Mouse (Mus musculus) E14TG2a.4 (cell line): ENCODE measurements around the gene Wnt5b.

Experiments
- CTCF ChIP-seq: conservative IDR thresholded peaks from 2 replicates; pipeline ENCODE4 v1.5.1; 2014; ENCODE audit warnings: low read length
- NANOG ChIP-seq: IDR thresholded peaks from 2 replicates; pipeline ENCODE4 v1.6.1; 2014; ENCODE audit warnings: borderline replicate concordance, low read length, mixed read lengths
- POU5F1 ChIP-seq: IDR thresholded peaks from 2 replicates; pipeline ENCODE4 v1.6.1; 2014; ENCODE audit warnings: low read length, borderline replicate concordance

DNA sequence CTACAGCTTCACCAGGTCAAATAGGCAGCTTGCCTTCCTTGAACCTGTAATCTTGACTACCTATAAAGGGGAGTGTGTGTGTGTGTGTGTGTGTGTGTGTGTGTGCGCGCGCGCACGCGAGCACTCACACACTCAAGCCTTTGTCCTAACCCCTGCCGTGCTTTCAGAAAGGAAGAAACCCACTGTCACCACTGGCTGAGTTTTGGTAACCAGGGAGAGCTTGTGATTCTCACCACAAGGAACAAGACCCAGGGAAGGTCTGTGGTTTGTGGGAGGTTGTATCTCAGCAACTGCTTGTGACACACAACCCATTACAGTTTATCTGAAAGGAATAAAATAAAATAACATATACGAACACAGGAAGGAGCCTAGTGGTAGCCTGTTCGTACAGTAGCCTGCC lies 135.6 kb downstream of the Wnt5b start:
- TF ChIP-seq CTCF: no peak
- TF ChIP-seq NANOG: no peak
- TF ChIP-seq POU5F1: no peak
